Mouse (Mus musculus) embryo, embryonic 9.5 days (tissue): ENCODE results near the gene Gm1123.

Experiments used
- DNase-seq: peaks from one replicate; pipeline ENCODE4 v3.0.0-alpha.2; 2017; ENCODE audit errors: extremely low spot score

Gene Gm1123

GRCm38 (mm10) chr9:99001326-99001725 is 34.2 kb downstream of the Gm1123 start:
- no peak for DNase-seq

- no peak for DNase-seq
Observed at GRCm38 (mm10) chr9:98999881-99000339, 35.6 kb downstream of the Gm1123 start.

GRCm38 (mm10) chr9:98994103-98994502 is 41.4 kb downstream of the Gm1123 start:
- DNase-seq, result no peak

- DNase-seq, result no peak
Observed at GRCm38 (mm10) chr9:98987131-98987530, 48.4 kb downstream of the Gm1123 start.

GRCm38 (mm10) chr9:98986476-98987096 is 48.9 kb downstream of the Gm1123 start:
- no peak for DNase-seq

GRCm38 (mm10) chr9:98985800-98986475 is 49.6 kb downstream of the Gm1123 start, which contains the start of gene Faim:
Gene Faim, plus strand, starts transcription at chr9:98986373.
- DNase-seq, result peak; percentile 100

- peak; percentile 88 for DNase-seq
Observed at GRCm38 (mm10) chr9:98979431-98980416, 55.8 kb downstream of the Gm1123 start.

GRCm38 (mm10) chr9:98976520-98976919 is 59.0 kb downstream of the Gm1123 start:
- DNase-seq, result peak; percentile 7

GRCm38 (mm10) chr9:98976081-98976480 is 59.4 kb downstream of the Gm1123 start:
- no peak for DNase-seq

GRCm38 (mm10) chr9:98974898-98975297 is 60.6 kb downstream of the Gm1123 start:
- DNase-seq, result no peak

GRCm38 (mm10) chr9:98973561-98973960 is 62.0 kb downstream of the Gm1123 start:
- peak; percentile 24 for DNase-seq

- DNase-seq, result peak; percentile 51
Observed at GRCm38 (mm10) chr9:98973101-98973521, 62.4 kb downstream of the Gm1123 start.

GRCm38 (mm10) chr9:98965084-98965483 is 70.4 kb downstream of the Gm1123 start:
- no peak for DNase-seq

GRCm38 (mm10) chr9:98963661-98964060 is 71.9 kb downstream of the Gm1123 start:
- DNase-seq, result peak; percentile 41

- no peak for DNase-seq
Observed at GRCm38 (mm10) chr9:98962478-98963142, 72.9 kb downstream of the Gm1123 start.

- peak; percentile 51 for DNase-seq
Observed at GRCm38 (mm10) chr9:98961591-98962477, 73.7 kb downstream of the Gm1123 start.

- peak; percentile 15 for DNase-seq
Observed at GRCm38 (mm10) chr9:98960348-98960747, 75.2 kb downstream of the Gm1123 start.

GRCm38 (mm10) chr9:98959851-98960250 is 75.7 kb downstream of the Gm1123 start:
- DNase-seq, result no peak

GRCm38 (mm10) chr9:98958628-98959027 is 76.9 kb downstream of the Gm1123 start:
- DNase-seq, result peak; percentile 18

GRCm38 (mm10) chr9:98957751-98958351 is 77.7 kb downstream of the Gm1123 start:
- peak; percentile 52 for DNase-seq
